Mouse (Mus musculus): Measurements from ENCODE around the gene Synpo2.

GRCm38 (mm10) chr3:123143412-123143811, 92.5 kb downstream of the Synpo2 start:
- TF ChIP-seq CHD2 (IDR thresholded peaks at IDR 0.05; ENCODE audit: low read depth, low read length) (no peak), MAFK (IDR thresholded peaks at IDR 0.05; ENCODE audit: insufficient read depth, low read depth, low read length) (no peak)
